Mouse (Mus musculus) hindbrain, postnatal 0 days (tissue): Measurements from ENCODE around the gene Rpl36al. TPM values are rescaled to one million over a fixed set of nuclear protein-coding genes. Genes with fewer than 3 reads are reported as not detected.

ENCODE experiments used
- ATAC-seq: fragments of 200-750 bp; cut with Nextera tagmentation; 2 replicates; pipeline ENCODE4 v1.8.0; 2017; ENCODE audit warnings: mild to moderate bottlenecking, moderate TSS enrichment, moderate library complexity
- DNase-seq: peaks from one replicate; pipeline ENCODE4 v3.0.0-alpha.2; 2015; ENCODE audit warnings: low spot score
- H3K27ac ChIP-seq: fragments of 300-500 bp; sonication (generic); 2 replicates; pipeline ENCODE4 v1.5.1; 2014; ENCODE audit warnings: mild to moderate bottlenecking
- H3K27me3 ChIP-seq: fragments of 300-500 bp; sonication (generic); 2 replicates; pipeline ENCODE4 v1.6.1; 2014; ENCODE audit warnings: low read length, mixed read lengths; ENCODE audit not compliant: insufficient read depth
- H3K36me3 ChIP-seq: fragments of 300-500 bp; sonication (generic); 2 replicates; pipeline ENCODE4 v1.6.1; 2014; ENCODE audit warnings: low read length, mixed read lengths; ENCODE audit not compliant: insufficient read depth
- H3K4me1 ChIP-seq: fragments of 300-500 bp; sonication (generic); 2 replicates; pipeline ENCODE4 v1.6.1; 2014; ENCODE audit warnings: antibody characterized with exemption, low read length, mixed read lengths; ENCODE audit not compliant: insufficient read depth
- H3K4me2 ChIP-seq: fragments of 300-500 bp; sonication (generic); 2 replicates; pipeline ENCODE4 v1.6.1; 2014; ENCODE audit warnings: low read depth, mild to moderate bottlenecking, low read length, moderate library complexity, mixed read lengths
- H3K4me3 ChIP-seq: fragments of 300-500 bp; sonication (generic); 2 replicates; pipeline ENCODE4 v1.5.1; 2014; ENCODE audit warnings: low read length
- H3K9ac ChIP-seq: fragments of 300-500 bp; sonication (generic); replicated peaks from 2 replicates; pipeline ENCODE4 v1.6.1; 2014; ENCODE audit warnings: mild to moderate bottlenecking, low read length, moderate library complexity, mixed read lengths
- H3K9me3 ChIP-seq: fragments of 300-500 bp; sonication (generic); 2 replicates; pipeline ENCODE4 v1.6.1; 2016; ENCODE audit warnings: low read length, mixed read lengths
- CTCF ChIP-seq: IDR thresholded peaks from 2 replicates; pipeline ENCODE4 v1.5.1; 2016; ENCODE audit warnings: antibody characterized with exemption, control low read depth, low read depth
- WGBS: fragments of 180-500 bp; shearing (Covaris S2); extraction: QIAGEN DNeasy Blood & Tissue Kit; methylation state at CpG from one replicate; pipeline ENCODE4 v1.1.7; 2014; 5-methylcytosine and 5-hydroxymethylcytosine counted together
- polyA plus RNA-seq: library from polyadenylated mRNA; unstranded; fragments of >200 nt; fragmentation: Nextera tagmentation; extraction: Ambion mirVana; gene quantifications from 2 replicates; pipeline ENCODE4 v1.2.1, GENCODE M21; 2015
- total RNA-seq: library from RNA; depleted of rRNA; stranded (reverse); fragments of >200 nt; gene quantifications from 2 replicates; pipeline ENCODE4 v1.2.3, GENCODE M21; 2014

Gene Rpl36al
- total and polyA plus RNA-seq, 2 experiments from 2014 or later: 99.1 to 417 TPM

DNA sequence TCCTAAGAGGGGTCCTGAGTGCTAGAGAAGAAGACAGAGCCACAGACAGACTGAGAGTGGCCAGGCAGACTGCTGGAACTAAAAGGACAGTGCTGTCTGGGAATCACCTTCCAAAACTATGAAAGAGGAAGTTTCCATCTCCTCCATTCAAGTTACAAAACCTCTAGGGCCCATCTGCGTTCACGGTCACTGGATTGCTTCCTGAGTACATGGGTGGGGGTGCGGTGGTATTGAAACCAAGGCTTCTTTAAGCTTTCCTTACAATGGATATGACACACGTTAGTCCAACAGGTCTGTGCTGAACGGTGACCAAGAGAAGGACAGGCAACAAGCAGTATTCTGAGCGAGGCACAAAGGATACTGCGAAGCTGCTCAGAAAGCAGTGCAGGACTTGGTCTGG, 30.5 kb upstream of the Rpl36al start:
- no peak for DNase-seq
- H3K4me2 ChIP-seq: no peak overlapping the region
- no peaks in the 10 kb centered on the region for H3K4me1 ChIP-seq
- 92% methylated on average over 7 of the region's 7 CpGs for WGBS
- H3K27ac ChIP-seq: no peak overlapping the region
- no peak for ATAC-seq
- H3K9ac ChIP-seq: no peak overlapping the region
- no peaks in the 10 kb centered on the region for H3K9me3 ChIP-seq
- H3K36me3 ChIP-seq: 0 out of 2 replicates have a peak, but pooled peaks cover 3% of the 10 kb centered on the region
- no peak for TF ChIP-seq CTCF
- H3K4me3 ChIP-seq: no peak overlapping the region
- H3K27me3 ChIP-seq: no peaks in the 10 kb centered on the region

DNA sequence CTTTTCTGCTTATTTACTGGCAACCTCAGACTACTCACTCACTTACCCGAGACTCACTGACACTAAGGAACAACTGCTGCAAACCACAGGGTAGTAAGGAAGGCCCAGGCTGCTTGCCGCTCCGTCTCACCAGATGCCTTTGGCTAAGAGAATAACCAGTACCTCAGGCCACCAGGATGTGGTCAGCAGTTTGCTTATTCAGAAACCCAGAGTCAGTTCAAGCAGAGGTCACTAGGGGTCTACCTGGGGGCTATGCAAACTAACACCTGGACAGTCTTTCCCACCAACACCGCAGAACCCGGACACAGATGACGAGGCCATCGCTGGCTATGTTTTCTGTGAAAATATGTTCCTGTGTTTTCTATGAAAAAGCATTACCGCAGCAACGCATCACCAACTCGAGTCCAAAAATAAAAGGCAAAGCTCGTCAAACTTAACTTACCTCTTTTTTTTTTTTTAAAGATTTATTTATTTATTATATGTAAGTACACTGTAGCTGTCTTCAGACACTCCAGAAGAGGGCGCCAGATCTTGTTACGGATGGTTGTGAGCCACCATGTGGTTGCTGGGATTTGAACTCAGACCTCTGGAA, 29.4 kb upstream of the Rpl36al start:
- H3K4me2 ChIP-seq: no peak overlapping the region
- H3K4me3 ChIP-seq: no peak overlapping the region
- H3K27me3 ChIP-seq: no peaks in the 10 kb centered on the region
- H3K27ac ChIP-seq: no peak overlapping the region
- H3K9ac ChIP-seq: no peak overlapping the region
- H3K4me1 ChIP-seq: no peaks in the 10 kb centered on the region
- DNase-seq (no peak), ATAC-seq (no peak)
- H3K36me3 ChIP-seq: 0 out of 2 replicates have a peak, but pooled peaks cover 3% of the 10 kb centered on the region
- 94% methylated on average over 13 of the region's 13 CpGs for WGBS
- TF ChIP-seq CTCF: no peak
- no peaks in the 10 kb centered on the region for H3K9me3 ChIP-seq

DNA sequence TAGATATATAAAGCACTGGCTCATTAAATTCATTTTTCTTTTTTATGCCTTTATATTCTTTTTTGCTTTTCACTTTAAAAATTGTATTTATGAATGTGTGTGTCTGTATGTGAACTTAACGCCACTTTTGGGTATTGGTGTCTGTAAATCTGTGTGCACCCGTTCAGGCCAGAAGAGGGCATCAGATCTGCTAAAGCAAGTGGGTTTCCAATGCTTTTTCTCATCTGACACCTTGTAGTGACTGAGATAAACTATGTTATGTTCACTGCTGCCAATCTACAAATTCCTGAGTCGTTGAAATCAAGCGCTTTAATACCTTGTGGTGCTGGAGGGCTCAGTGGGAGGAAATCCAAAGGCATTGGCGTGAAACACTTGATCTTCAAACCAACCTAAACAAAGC, 27.2 kb upstream of the Rpl36al start:
- H3K27ac ChIP-seq: no peak overlapping the region
- no peak for ATAC-seq
- 79% methylated on average over 5 of the region's 5 CpGs for WGBS

GRCm38 (mm10) chr12:69210056-69210979, 26.4 kb upstream of the Rpl36al start:
- DNase-seq (no peak), ATAC-seq (no peak)
- Histone ChIP-seq H3K27ac (no peak overlapping the region), H3K4me3 (no peak overlapping the region), H3K36me3 (0 out of 2 replicates have a peak, but pooled peaks cover 3% of the 10 kb centered on the region), H3K4me2 (no peak overlapping the region), H3K9ac (no peak overlapping the region), H3K27me3 (no peaks in the 10 kb centered on the region), H3K9me3 (no peaks in the 10 kb centered on the region), H3K4me1 (no peaks in the 10 kb centered on the region)
- WGBS: 88% methylated on average over 18 of the region's 18 CpGs
- TF ChIP-seq CTCF: no peak

More for the DNA sequence above, 27.2 kb upstream of the Rpl36al start:
- Histone ChIP-seq H3K27me3 (no peaks in the 10 kb centered on the region), H3K4me1 (no peaks in the 10 kb centered on the region), H3K4me2 (no peak overlapping the region), H3K4me3 (no peak overlapping the region), H3K9me3 (no peaks in the 10 kb centered on the region), H3K9ac (no peak overlapping the region), H3K36me3 (0 out of 2 replicates have a peak, but pooled peaks cover 3% of the 10 kb centered on the region)
- peak; percentile 60 for TF ChIP-seq CTCF
- peak; percentile 49 for DNase-seq

- 91% methylated on average over 2 of the region's 2 CpGs for WGBS
- no peak overlapping the region for H3K9ac ChIP-seq
- no peak overlapping the region for H3K27ac ChIP-seq
- ATAC-seq: no peak
- 0 out of 2 replicates have a peak, but pooled peaks cover 3% of the 10 kb centered on the region for H3K36me3 ChIP-seq
- H3K27me3 ChIP-seq: no peaks in the 10 kb centered on the region
- H3K4me1 ChIP-seq: no peaks in the 10 kb centered on the region
- no peaks in the 10 kb centered on the region for H3K9me3 ChIP-seq
- TF ChIP-seq CTCF: peak; percentile 31
- DNase-seq: no peak
- H3K4me3 ChIP-seq: no peak overlapping the region
- H3K4me2 ChIP-seq: no peak overlapping the region
Observed at GRCm38 (mm10) chr12:69208520-69208919, 24.6 kb upstream of the Rpl36al start.

- Histone ChIP-seq H3K27me3 (no peaks in the 10 kb centered on the region), H3K27ac (no peak overlapping the region), H3K36me3 (0 out of 2 replicates have a peak, but pooled peaks cover 3% of the 10 kb centered on the region), H3K4me1 (no peaks in the 10 kb centered on the region), H3K9me3 (no peaks in the 10 kb centered on the region), H3K9ac (no peak overlapping the region), H3K4me2 (no peak overlapping the region), H3K4me3 (no peak overlapping the region)
- ATAC-seq (no peak), DNase-seq (no peak)
- TF ChIP-seq CTCF: no peak
- WGBS: 92% methylated on average over 7 of the region's 7 CpGs
Observed at GRCm38 (mm10) chr12:69207926-69208325, 24.0 kb upstream of the Rpl36al start.

- Histone ChIP-seq H3K36me3 (0 out of 2 replicates have a peak, but pooled peaks cover 3% of the 10 kb centered on the region), H3K4me1 (no peaks in the 10 kb centered on the region), H3K9me3 (no peaks in the 10 kb centered on the region), H3K27me3 (no peaks in the 10 kb centered on the region), H3K4me2 (no peak overlapping the region), H3K9ac (no peak overlapping the region), H3K4me3 (no peak overlapping the region), H3K27ac (no peak overlapping the region)
- no peak for TF ChIP-seq CTCF
- 94% methylated on average over 8 of the region's 8 CpGs for WGBS
- ATAC-seq (no peak), DNase-seq (no peak)
Observed at GRCm38 (mm10) chr12:69207396-69207795, 23.5 kb upstream of the Rpl36al start.
